Mouse (Mus musculus): ENCODE data around the gene Amz2. TPM values are rescaled to one million over a fixed set of nuclear protein-coding genes. Genes with fewer than 3 reads are reported as not detected.

The Amz2 gene
- 63.6 and 78.7 TPM in 2 replicates for polyA plus RNA-seq (2014; fragmentation: Nextera tagmentation; extraction: Ambion mirVana)

DNA sequence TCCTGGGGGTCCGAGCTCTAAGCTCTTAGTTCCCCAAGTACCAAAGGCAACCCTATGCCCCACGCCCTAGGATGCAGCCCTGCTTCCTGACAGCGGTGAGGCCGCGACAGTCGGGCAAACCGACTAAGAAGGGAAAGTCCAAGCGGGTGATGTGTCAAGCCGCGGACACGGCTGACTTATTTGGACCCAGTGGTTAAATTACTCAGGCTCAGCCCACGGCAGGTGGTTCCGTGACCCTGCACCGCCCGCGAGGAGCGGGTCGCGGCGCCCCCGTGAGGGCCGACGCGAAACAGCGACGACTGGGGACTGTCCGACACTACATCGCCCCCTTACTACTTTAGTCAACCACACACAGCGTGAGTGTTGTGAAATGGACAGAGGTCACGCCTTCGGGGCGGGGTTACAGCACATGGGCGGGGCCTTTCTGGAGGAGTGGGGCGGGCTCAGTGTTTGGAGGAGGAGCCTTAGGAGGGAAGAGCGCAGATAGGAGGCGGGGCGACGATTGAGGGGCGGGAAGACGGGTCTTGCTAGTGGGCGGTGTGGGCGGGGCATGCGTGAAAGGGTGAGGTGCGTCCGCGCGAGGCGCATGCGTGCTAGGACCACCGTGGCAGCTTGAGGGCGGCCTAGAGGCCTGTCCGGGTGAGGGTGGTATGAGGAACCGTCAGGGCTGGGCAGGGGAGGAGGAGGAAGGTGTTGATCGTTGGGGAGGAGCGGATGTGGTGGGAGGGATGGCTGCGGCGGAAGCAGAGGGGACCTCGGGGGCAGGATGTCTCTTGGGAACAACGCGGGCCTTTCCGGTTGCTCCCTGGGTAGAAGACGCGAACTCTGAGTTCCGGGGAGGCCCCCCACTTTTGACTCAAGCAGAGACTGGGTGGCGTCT, at the start of gene Amz2:
TSS of gene Amz2 (plus strand) at position 555 of the 880 bp plus-strand sequence.
- Histone ChIP-seq H3K4me1 (ENCODE audit: control insufficient read depth, insufficient read depth, low read length) (peaks cover 14% of the 10 kb centered on the region), H3K27ac (replicated peaks; ENCODE audit: low read depth, low read length) (peak within 1 kb of the TSS; percentile 85), H3K9ac (replicated peaks; ENCODE audit: low read length) (peak within 1 kb of the TSS; percentile 76), H3K9me3 (ENCODE audit: control insufficient read depth, low read length) (no peaks in the 10 kb centered on the region), H3K4me3 (replicated peaks; ENCODE audit: low read depth, low read length) (peak within 1 kb of the TSS; percentile 66), H3K36me3 (ENCODE audit: control insufficient read depth, insufficient read depth, low read length) (peaks cover 21% of the 10 kb centered on the region), H3K4me2 (ENCODE audit: low read length) (peak within 1 kb of the TSS; percentile 67), H3K27me3 (ENCODE audit: control insufficient read depth, insufficient read depth, low read length) (no peaks in the 10 kb centered on the region)
- DNase-seq: peak; percentile 99
- peak; percentile 96 for ATAC-seq (ENCODE audit: low FRiP score, low TSS enrichment)
- under 1% methylated on average over 65 of the region's 65 CpGs for WGBS

DNA sequence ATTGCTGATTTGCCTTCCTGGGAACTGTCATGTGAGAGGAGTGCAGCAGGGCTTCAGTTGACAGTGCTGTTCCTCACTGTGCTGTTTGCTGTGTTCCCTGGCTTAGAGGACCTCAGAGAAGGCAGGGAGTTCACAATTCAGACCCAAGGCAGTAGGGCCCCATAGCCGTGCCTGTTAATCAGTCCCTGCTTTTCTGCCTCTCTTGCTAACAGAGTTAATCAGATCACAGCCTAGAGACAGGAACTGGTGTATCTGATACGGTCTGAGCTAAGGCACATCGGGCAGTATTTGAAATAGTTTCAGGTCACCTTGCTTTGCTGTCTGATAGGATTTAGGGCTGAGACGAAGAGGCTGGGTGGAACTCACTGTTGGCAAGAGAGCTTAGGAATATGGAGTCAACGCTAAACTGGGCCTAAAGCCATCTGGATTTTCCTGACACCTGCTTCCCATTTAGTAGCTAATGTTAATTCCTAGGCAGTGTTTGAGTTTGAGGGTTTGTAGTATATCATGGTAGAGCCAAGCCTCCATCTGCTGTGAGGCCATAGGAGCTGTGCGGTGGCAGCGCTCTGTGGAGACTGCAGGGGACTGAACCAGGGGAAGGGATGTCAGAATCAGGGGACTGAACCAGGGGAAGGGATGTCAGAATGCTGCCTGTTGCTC, 49.1 kb upstream of the Amz2 start:
- DNase-seq: no peak
- H3K9me3 ChIP-seq (ENCODE audit: control insufficient read depth, low read length): no peaks in the 10 kb centered on the region
- no peak overlapping the region for H3K4me3 ChIP-seq (replicated peaks; ENCODE audit: low read depth, low read length)
- ATAC-seq (ENCODE audit: low FRiP score, low TSS enrichment): no peak
- H3K4me1 ChIP-seq (ENCODE audit: control insufficient read depth, insufficient read depth, low read length): peaks cover 14% of the 10 kb centered on the region
- peak overlapping the region; percentile 41; the same call in 1 of the 2 replicates for H3K27ac ChIP-seq (replicated peaks; ENCODE audit: low read depth, low read length)
- H3K4me2 ChIP-seq (ENCODE audit: low read length): no peak overlapping the region
- H3K27me3 ChIP-seq (ENCODE audit: control insufficient read depth, insufficient read depth, low read length): no peaks in the 10 kb centered on the region
- H3K9ac ChIP-seq (replicated peaks; ENCODE audit: low read length): no peak overlapping the region
- H3K36me3 ChIP-seq (ENCODE audit: control insufficient read depth, insufficient read depth, low read length): no peaks in the 10 kb centered on the region
- WGBS: 58% methylated on average over 7 of the region's 7 CpGs

DNA sequence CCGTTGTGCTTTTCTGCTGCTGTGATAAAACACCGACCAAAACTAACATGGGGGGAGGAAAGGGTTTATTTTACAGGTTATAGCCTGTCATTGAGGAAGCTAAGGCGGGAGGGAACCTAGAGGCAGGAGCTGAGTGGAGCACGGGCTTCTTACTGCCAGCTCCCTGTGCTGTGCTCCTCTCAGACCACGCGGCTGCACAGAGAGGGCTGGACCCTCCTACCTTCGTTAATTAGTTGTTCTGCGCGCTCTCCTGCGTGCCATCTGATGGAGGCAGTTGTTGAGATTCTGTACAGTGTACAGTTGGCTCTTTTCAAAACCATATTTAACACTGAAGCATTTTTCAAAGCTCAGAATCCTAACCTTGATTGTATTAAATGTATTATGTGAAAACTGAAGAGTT, 48.3 kb upstream of the Amz2 start:
- Histone ChIP-seq H3K27me3 (ENCODE audit: control insufficient read depth, insufficient read depth, low read length) (no peaks in the 10 kb centered on the region), H3K9ac (replicated peaks; ENCODE audit: low read length) (no peak overlapping the region), H3K4me1 (ENCODE audit: control insufficient read depth, insufficient read depth, low read length) (peaks cover 14% of the 10 kb centered on the region), H3K27ac (replicated peaks; ENCODE audit: low read depth, low read length) (no peak overlapping the region), H3K9me3 (ENCODE audit: control insufficient read depth, low read length) (no peaks in the 10 kb centered on the region), H3K4me3 (replicated peaks; ENCODE audit: low read depth, low read length) (no peak overlapping the region), H3K36me3 (ENCODE audit: control insufficient read depth, insufficient read depth, low read length) (no peaks in the 10 kb centered on the region), H3K4me2 (ENCODE audit: low read length) (no peak overlapping the region)
- WGBS: 59% methylated on average over 10 of the region's 10 CpGs
- DNase-seq (no peak), ATAC-seq (ENCODE audit: low FRiP score, low TSS enrichment) (no peak)

DNA sequence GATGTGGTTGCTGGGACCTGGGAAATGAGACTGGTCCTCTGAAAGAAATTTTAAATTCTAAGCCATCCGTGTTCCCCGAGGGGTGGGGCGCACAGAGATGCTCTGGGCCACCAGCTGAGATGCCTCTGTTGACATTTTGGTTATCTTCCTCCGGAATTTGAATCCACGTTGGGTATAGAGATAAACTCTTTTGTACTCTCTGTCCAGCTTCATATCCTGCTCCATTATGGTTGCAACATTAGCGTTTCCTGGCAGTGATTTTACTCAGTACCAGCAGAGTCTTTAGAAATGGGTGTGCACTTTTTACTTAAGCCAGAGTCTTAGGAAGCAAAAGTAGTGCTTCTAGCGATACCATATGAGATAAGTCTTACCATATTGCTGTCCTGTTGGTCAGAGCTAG, 47.7 kb upstream of the Amz2 start:
- DNase-seq (no peak), ATAC-seq (ENCODE audit: low FRiP score, low TSS enrichment) (no peak)
- WGBS: 64% methylated on average over 7 of the region's 7 CpGs
- H3K27me3 ChIP-seq (ENCODE audit: control insufficient read depth, insufficient read depth, low read length): no peaks in the 10 kb centered on the region
- H3K9ac ChIP-seq (replicated peaks; ENCODE audit: low read length): no peak overlapping the region
- no peak overlapping the region for H3K4me2 ChIP-seq (ENCODE audit: low read length)
- no peak overlapping the region for H3K27ac ChIP-seq (replicated peaks; ENCODE audit: low read depth, low read length)
- H3K4me1 ChIP-seq (ENCODE audit: control insufficient read depth, insufficient read depth, low read length): peaks cover 14% of the 10 kb centered on the region
- H3K9me3 ChIP-seq (ENCODE audit: control insufficient read depth, low read length): no peaks in the 10 kb centered on the region
- no peaks in the 10 kb centered on the region for H3K36me3 ChIP-seq (ENCODE audit: control insufficient read depth, insufficient read depth, low read length)
- H3K4me3 ChIP-seq (replicated peaks; ENCODE audit: low read depth, low read length): no peak overlapping the region

DNA sequence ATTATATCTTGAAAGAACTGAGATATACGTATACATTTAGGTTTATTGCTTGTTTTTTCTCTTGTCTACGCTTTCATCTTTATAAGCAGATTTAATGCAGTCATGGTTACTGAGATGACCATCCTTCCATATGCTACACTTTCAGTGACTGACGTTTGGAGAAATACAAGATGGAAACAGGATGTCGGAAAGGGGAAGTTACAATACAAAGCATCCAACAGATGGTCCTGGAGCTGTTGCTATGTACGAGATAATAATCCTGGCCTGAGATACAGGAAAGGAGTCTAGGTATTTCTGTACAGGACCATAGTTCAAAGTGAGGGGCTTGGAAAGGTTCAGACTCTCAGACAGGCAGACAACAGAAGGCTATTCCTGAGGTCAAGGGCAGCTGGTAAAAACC, 45.1 kb upstream of the Amz2 start:
- Histone ChIP-seq H3K36me3 (ENCODE audit: control insufficient read depth, insufficient read depth, low read length) (no peaks in the 10 kb centered on the region), H3K4me2 (ENCODE audit: low read length) (no peak overlapping the region), H3K4me3 (replicated peaks; ENCODE audit: low read depth, low read length) (no peak overlapping the region), H3K9ac (replicated peaks; ENCODE audit: low read length) (no peak overlapping the region), H3K27ac (replicated peaks; ENCODE audit: low read depth, low read length) (no peak overlapping the region), H3K9me3 (ENCODE audit: control insufficient read depth, low read length) (no peaks in the 10 kb centered on the region), H3K27me3 (ENCODE audit: control insufficient read depth, insufficient read depth, low read length) (no peaks in the 10 kb centered on the region), H3K4me1 (ENCODE audit: control insufficient read depth, insufficient read depth, low read length) (peaks cover 14% of the 10 kb centered on the region)
- WGBS: 82% methylated on average over 5 of the region's 5 CpGs
- ATAC-seq (ENCODE audit: low FRiP score, low TSS enrichment) (no peak), DNase-seq (no peak)

DNA sequence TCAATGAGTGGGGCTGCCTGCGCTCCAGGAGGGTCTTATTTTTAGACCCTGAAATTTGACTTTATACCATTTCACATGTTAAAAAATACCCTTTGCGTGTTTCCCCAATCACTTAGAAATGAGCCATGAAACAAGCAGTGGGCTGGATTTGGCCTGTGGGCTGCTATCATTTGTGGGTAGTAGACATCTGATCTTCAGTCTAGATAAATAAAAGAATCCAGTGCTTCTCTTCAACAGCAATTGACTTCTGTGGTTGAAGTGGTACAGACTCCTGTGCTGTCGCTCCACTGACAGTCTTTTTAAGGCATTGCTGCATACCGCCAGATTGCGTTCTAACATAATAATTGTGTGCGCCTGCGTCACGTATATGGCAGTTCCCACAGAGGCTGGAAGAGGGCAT, 40.5 kb upstream of the Amz2 start:
- ATAC-seq (ENCODE audit: low FRiP score, low TSS enrichment): no peak
- WGBS: 95% methylated on average over 8 of the region's 8 CpGs
- Histone ChIP-seq H3K27ac (replicated peaks; ENCODE audit: low read depth, low read length) (no peak overlapping the region; the same call in 1 of the 2 replicates), H3K4me2 (ENCODE audit: low read length) (no peak overlapping the region), H3K27me3 (ENCODE audit: control insufficient read depth, insufficient read depth, low read length) (no peaks in the 10 kb centered on the region), H3K9me3 (ENCODE audit: control insufficient read depth, low read length) (no peaks in the 10 kb centered on the region), H3K4me3 (replicated peaks; ENCODE audit: low read depth, low read length) (no peak overlapping the region), H3K9ac (replicated peaks; ENCODE audit: low read length) (no peak overlapping the region), H3K36me3 (ENCODE audit: control insufficient read depth, insufficient read depth, low read length) (no peaks in the 10 kb centered on the region), H3K4me1 (ENCODE audit: control insufficient read depth, insufficient read depth, low read length) (no peaks in the 10 kb centered on the region)
- no peak for DNase-seq

DNA sequence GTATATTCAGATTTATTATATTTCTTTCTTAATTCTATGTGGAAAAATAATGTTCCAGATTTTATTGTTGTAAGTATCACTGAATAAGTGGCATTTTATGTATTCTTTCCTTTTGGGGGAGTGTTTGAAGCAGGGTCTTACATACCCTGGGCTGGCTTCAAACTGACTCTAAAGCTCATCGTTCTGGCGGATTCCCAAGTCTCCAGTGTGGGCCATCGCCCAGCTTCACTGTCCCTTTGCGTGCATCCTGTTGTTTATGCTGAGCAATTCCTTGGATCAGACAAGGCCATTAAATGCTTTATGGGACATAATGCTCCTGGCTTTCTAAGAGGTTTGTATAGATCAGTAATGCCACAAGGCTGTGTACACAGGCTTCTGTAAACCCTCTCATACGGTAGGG, 36.7 kb upstream of the Amz2 start:
- H3K27me3 ChIP-seq (ENCODE audit: control insufficient read depth, insufficient read depth, low read length): no peaks in the 10 kb centered on the region
- DNase-seq: no peak
- no peaks in the 10 kb centered on the region for H3K9me3 ChIP-seq (ENCODE audit: control insufficient read depth, low read length)

DNA sequence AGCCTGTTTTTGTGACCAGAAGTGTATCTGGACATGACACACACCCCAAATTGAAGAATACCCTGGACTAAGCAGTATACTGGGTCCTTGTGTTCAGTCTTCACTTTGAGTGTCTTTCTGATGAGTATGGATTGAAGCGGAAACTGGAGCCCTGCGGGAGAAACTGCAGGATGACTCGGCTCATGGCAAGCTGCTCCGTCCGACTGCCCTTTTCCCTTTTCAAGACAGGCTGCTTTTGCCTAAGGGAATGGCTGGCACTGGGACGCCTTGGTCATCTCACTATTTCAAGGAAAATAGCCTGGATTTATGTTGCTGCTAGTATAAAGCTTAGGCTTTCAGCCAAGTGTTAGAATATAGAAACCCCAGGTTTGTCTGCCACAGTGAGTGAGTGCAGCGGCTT, 34.5 kb upstream of the Amz2 start:
- H3K36me3 ChIP-seq (ENCODE audit: control insufficient read depth, insufficient read depth, low read length): peaks cover 18% of the 10 kb centered on the region
- H3K4me1 ChIP-seq (ENCODE audit: control insufficient read depth, insufficient read depth, low read length): no peaks in the 10 kb centered on the region
- no peak overlapping the region for H3K27ac ChIP-seq (replicated peaks; ENCODE audit: low read depth, low read length)
- H3K27me3 ChIP-seq (ENCODE audit: control insufficient read depth, insufficient read depth, low read length): no peaks in the 10 kb centered on the region
- no peak overlapping the region for H3K9ac ChIP-seq (replicated peaks; ENCODE audit: low read length)
- no peak for ATAC-seq (ENCODE audit: low FRiP score, low TSS enrichment)
- no peak overlapping the region for H3K4me3 ChIP-seq (replicated peaks; ENCODE audit: low read depth, low read length)
- H3K4me2 ChIP-seq (ENCODE audit: low read length): no peak overlapping the region
- no peak for DNase-seq
- 83% methylated on average over 7 of the region's 7 CpGs for WGBS
- no peaks in the 10 kb centered on the region for H3K9me3 ChIP-seq (ENCODE audit: control insufficient read depth, low read length)

More for the DNA sequence above, 36.7 kb upstream of the Amz2 start:
- ATAC-seq (ENCODE audit: low FRiP score, low TSS enrichment): no peak
- H3K9ac ChIP-seq (replicated peaks; ENCODE audit: low read length): no peak overlapping the region
- WGBS: 92% methylated on average over 5 of the region's 5 CpGs
- no peaks in the 10 kb centered on the region for H3K4me1 ChIP-seq (ENCODE audit: control insufficient read depth, insufficient read depth, low read length)
- peaks cover 11% of the 10 kb centered on the region; the same call in 1 of the 2 replicates for H3K36me3 ChIP-seq (ENCODE audit: control insufficient read depth, insufficient read depth, low read length)
- no peak overlapping the region for H3K27ac ChIP-seq (replicated peaks; ENCODE audit: low read depth, low read length)
- no peak overlapping the region for H3K4me3 ChIP-seq (replicated peaks; ENCODE audit: low read depth, low read length)
- no peak overlapping the region for H3K4me2 ChIP-seq (ENCODE audit: low read length)

Measured in midbrain, embryonic 14.5 days (tissue).